Mouse (Mus musculus) kidney, adult 8-10 months (tissue): ENCODE measurements around the gene Arntl2.
"Not testable (repeated sequence)": the region's sequence is repeated elsewhere in the genome, so short reads cannot be mapped to it uniquely, and the experiment has no call there.

ENCODE experiments used
- DNase-seq, 2 experiments: peaks; one replicate each; pipeline ENCODE4 v3.0.0; 2022

Gene Arntl2

GRCm38 (mm10) chr6:146850050-146850449 lies 54.2 kb downstream of the Arntl2 start, which contains the start of gene Smco2:
Gene Smco2, plus strand, starts transcription at chr6:146850104.
- no peak for DNase-seq

GRCm38 (mm10) chr6:146851916-146852315 lies 56.1 kb downstream of the Arntl2 start:
- no peak for DNase-seq

DNA sequence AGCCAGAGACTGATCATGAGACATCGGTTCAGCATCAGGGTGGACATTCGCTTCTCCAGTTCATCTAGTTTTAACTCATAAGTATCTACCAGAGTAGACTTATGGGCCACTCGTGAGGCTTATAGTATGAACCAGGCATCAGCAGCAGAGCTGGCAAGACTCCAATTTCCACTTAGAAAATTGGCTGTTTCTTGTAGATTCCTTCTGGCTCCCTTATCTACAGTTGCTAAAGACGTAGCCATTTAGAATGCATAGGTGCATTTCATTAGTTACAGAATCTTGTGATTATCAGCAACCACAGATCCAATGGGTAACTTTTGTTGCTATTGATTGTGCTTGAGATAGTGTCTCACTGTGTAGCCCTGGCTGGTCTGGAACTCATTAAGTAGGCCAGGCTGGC lies 56.9 kb downstream of the Arntl2 start:
- no peak for DNase-seq

DNA sequence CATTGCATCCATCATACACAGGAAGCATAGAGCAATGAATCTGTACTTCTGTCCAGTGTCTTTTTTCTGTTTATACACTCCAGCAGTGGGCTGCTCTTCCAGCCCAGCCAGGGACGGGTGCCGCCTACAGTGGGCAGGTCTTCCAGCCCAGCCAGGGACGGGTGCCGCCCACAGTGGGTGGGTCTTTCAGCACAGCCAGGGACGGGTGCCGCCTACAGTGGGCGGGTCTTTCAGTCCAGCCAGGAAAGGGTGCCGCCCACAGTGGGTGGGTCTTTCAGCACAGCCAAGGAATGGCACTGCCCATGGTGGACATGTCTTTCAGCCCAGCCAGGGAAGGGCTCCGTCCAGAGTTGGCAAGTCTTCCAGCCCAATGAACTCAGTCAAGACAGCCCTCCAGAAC lies 59.3 kb downstream of the Arntl2 start:
- DNase-seq, result no peak

- DNase-seq, result no peak
Measured at GRCm38 (mm10) chr6:146857386-146857785, 61.5 kb downstream of the Arntl2 start.

DNA sequence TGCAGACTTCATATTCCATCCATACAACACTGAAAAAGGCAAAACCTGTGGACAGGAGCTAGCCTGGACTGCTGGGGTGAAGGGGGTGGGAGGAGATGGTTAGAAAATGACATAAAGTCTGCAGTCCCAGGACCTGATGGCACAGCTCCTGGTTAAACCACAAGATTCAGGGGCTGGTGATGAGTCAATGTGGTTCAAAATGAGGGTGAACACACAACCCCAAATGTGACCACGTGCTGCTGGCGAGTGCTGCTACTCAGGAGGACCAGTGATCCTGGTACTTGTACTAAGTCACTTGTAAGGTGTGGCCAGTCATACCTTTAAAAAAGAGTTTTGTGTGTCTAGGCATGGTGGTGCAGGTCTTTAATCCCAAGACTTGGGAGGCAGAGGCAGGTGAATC lies 67.3 kb downstream of the Arntl2 start:
- DNase-seq, result no peak

GRCm38 (mm10) chr6:146864370-146864769 lies 68.5 kb downstream of the Arntl2 start:
- not testable (repeated sequence) for DNase-seq

DNA sequence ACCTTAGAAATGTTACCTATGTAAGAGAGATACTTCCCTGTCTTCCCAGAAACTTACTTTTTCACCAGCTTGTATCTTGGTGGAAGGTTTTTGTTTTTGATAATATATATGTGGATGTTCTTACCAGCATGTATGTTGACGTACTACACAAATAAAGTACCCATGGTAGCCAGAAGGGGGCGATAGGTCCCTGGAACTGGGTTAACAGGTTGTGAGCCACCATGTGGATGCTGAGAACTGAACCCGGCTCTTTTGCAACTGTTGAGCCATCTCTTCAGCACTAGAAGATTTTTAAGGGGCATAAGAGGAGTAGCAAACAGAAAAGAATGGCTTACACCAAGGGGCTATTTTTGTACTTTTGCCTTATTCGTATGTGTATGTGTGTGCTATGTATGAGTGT lies 69.8 kb downstream of the Arntl2 start:
- DNase-seq, result no peak

DNA sequence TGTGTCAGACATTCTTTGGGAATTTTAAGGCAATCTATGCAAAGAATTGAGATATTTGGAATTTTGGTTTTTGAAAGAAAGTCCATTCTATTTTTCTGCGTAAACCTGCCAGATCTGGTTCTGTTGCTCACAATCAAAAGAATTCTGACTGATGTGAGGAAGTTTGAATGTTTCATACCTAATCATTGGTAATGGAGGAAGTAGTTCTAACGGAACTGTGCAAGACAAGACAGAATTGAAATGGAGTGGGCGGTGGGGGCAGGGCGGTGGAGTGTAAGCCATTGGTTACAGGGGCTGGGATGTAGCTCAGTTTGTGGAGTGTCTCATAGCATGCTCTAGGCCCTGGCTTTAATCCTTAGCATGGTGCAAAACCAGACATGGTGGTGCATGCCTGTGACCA lies 76.1 kb downstream of the Arntl2 start:
- DNase-seq, result no peak

GRCm38 (mm10) chr6:146874415-146874814 lies 78.6 kb downstream of the Arntl2 start:
- no peak for DNase-seq

- no peak for DNase-seq
Measured at GRCm38 (mm10) chr6:146876820-146877219, 81.0 kb downstream of the Arntl2 start.

DNA sequence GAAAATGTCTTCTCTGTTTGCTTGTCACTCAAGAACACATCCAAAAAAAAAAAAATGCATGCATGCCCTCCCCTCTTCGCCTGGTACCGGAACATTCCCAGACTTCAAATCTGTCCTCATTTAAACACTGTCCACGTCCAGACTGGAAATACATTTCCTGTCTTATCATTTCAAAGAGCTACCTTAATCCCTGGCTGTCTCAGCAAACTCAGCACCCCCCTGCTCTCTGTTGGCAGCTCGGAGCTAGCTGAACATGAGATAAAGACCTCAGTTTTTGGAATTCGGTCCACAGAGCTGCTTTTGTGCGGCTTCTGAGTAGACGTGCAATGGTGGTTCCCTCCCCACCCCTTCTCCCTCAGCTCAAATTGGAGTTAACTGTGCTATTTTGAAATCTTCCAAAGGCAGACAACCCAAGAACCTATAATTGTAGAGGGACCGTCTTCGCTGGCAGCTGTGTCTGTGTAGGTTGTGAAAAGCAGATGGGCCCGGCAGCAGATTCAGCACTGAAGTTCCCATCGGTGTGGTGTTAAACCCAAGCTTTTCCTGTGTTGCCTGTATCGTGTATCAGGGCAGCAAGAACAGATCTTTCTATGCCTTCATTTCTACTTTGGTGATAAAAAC lies 81.7 kb downstream of the Arntl2 start:
- DNase-seq, result no peak

- no peak for DNase-seq
Measured at GRCm38 (mm10) chr6:146878926-146879325, 83.1 kb downstream of the Arntl2 start.

DNA sequence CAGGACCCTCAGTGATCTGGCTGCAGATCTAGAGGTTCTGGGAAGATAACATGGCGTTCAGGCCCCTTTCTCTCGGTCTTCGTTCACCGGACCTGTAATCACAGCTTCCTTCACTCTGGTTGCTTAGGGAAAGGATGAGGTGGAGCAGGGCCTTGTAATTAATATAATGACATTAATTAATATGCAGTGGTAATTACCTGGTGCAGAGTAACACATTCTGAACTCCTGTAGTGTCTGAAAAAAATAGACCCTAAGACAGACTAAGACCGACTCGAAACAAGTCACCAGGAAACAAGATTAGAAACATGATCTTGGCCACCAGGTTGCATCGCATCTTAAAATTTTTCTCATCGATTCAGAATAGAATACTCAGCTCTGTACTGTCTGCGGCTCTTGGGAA lies 84.0 kb downstream of the Arntl2 start:
- no peak for DNase-seq

GRCm38 (mm10) chr6:146880296-146880695 lies 84.4 kb downstream of the Arntl2 start:
- no peak for DNase-seq

DNA sequence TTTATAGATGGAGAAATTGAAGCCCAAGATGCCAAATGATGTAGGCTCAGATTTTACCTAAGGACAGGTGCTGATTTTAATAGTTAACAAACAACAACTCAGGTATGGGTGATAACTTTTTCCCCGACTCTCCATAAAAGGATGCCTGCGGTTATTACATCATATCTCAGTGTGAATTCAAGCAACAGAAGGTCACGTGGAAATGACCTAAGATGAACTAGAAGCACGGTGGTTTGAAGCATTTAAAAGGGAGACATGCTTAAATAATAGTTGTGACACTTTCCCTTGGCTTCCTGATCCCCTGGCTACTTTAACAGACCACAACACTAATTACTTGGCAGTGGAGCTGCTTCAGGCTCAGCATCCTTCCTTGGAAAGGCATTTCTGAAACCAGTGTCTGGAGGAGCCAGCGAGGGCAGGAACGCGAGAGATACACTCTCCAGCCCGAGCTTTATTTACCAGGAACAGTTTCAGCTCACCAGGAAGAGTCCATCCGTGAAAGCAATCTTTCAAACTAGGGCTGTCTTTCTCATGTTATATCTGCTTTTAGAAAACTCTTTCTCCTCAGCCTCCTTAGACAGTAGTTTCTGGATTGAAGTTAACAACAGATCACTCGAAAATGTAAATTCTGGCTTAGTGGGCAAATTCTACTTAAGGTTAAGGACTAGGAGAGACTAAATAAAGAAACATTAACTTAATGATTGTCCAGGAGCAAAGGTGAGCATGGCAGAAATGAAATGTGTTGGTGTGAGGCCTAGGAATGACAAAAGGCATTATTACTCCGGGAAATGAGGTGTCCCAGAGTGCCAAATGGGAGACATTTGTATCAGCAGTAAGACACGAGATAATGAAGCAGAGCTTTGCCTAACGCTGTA lies 86.3 kb downstream of the Arntl2 start:
- DNase-seq, result no peak
